Mouse (Mus musculus) gastrocnemius, postnatal 25 days (tissue): Measurements from ENCODE around the gene Rtn1. TPM values are rescaled to one million over a fixed set of nuclear protein-coding genes. Genes with fewer than 3 reads are reported as not detected.

ENCODE experiments used
- DNase-seq: peaks from one replicate; pipeline ENCODE4 v3.0.0; 2022
- total RNA-seq, 2 experiments: library from RNA; stranded (reverse); gene quantifications; 1 replicate in 1 of 2; 2 replicates in 1 of 2; pipeline ENCODE4 v1.2.3; 2021

Gene Rtn1
- total RNA-seq, 2 experiments from 2014 or later: 0.87 to 1.6 TPM

- DNase-seq: no peak
These were observed 129.6 kb downstream of the Rtn1 start for GRCm38 (mm10) chr12:72279129-72279875.

GRCm38 (mm10) chr12:72273721-72274414 is 135.0 kb downstream of the Rtn1 start:
- peak; percentile 54 for DNase-seq

GRCm38 (mm10) chr12:72267614-72268013 is 141.2 kb downstream of the Rtn1 start:
- no peak for DNase-seq

- DNase-seq: no peak
These were observed 143.3 kb downstream of the Rtn1 start for GRCm38 (mm10) chr12:72265261-72266228.

- no peak for DNase-seq
These were observed 145.4 kb downstream of the Rtn1 start for GRCm38 (mm10) chr12:72263213-72264103.

GRCm38 (mm10) chr12:72257000-72257399 is 151.9 kb downstream of the Rtn1 start:
- DNase-seq: no peak

GRCm38 (mm10) chr12:72253040-72253439 is 155.8 kb downstream of the Rtn1 start:
- no peak for DNase-seq

GRCm38 (mm10) chr12:72251890-72252445 is 156.9 kb downstream of the Rtn1 start:
- DNase-seq: no peak

- DNase-seq: no peak
These were observed 163.9 kb downstream of the Rtn1 start for GRCm38 (mm10) chr12:72244951-72245350.

- no peak for DNase-seq
These were observed 166.0 kb downstream of the Rtn1 start for GRCm38 (mm10) chr12:72242807-72243206.

GRCm38 (mm10) chr12:72240506-72240905 is 168.3 kb downstream of the Rtn1 start:
- DNase-seq: no peak

- no peak for DNase-seq
These were observed 169.5 kb downstream of the Rtn1 start for GRCm38 (mm10) chr12:72239230-72239894.

GRCm38 (mm10) chr12:72237251-72237650 is 171.6 kb downstream of the Rtn1 start:
- no peak for DNase-seq

- peak; percentile 26 for DNase-seq
These were observed 172.3 kb downstream of the Rtn1 start for GRCm38 (mm10) chr12:72236564-72237011.

- DNase-seq: no peak
These were observed 173.1 kb downstream of the Rtn1 start for GRCm38 (mm10) chr12:72235621-72236351.

GRCm38 (mm10) chr12:72234966-72235365 is 173.9 kb downstream of the Rtn1 start:
- DNase-seq: no peak

GRCm38 (mm10) chr12:72234151-72234550 is 174.7 kb downstream of the Rtn1 start:
- no peak for DNase-seq

- DNase-seq: no peak
These were observed 175.7 kb downstream of the Rtn1 start for GRCm38 (mm10) chr12:72232826-72233790.
